Mouse (Mus musculus): ENCODE data around the gene Polr3g.
"Not testable (repeated sequence)": the region's sequence is repeated elsewhere in the genome, so short reads cannot be mapped to it uniquely, and the experiment has no call there.

Polr3g gene

GRCm38 (mm10) chr13:81630566-81630965 is 80.2 kb downstream of the Polr3g start:
- DNase-seq (ENCODE audit: low spot score): no peak

GRCm38 (mm10) chr13:81629395-81629794 is 81.4 kb downstream of the Polr3g start:
- no peak for DNase-seq (ENCODE audit: low spot score)

- no peak for DNase-seq (ENCODE audit: low spot score)
Observed at GRCm38 (mm10) chr13:81628631-81629190, 82.1 kb downstream of the Polr3g start.

GRCm38 (mm10) chr13:81627861-81628260 is 83.0 kb downstream of the Polr3g start:
- DNase-seq (ENCODE audit: low spot score): not testable (repeated sequence)

Data from urinary bladder, postnatal 14 days (tissue).